Mouse (Mus musculus): ENCODE measurements around the gene Atf5.

- no peak for TF ChIP-seq GATA1 (IDR thresholded peaks at IDR 0.05; ENCODE audit: borderline replicate concordance, low read length)
- no peak for TF ChIP-seq FLI1 (IDR thresholded peaks at IDR 0.05; ENCODE audit: low read length)
Observed at GRCm38 (mm10) chr7:44780101-44780500, 36.4 kb downstream of the Atf5 start.
